Mouse (Mus musculus) testis, adult 2 months (tissue): Measurements from ENCODE around the gene Dock2. TPM values are rescaled to one million over a fixed set of nuclear protein-coding genes. Genes with fewer than 3 reads are reported as not detected.

Source experiments
- H3K27ac ChIP-seq: fragments of 200-500 bp; 2 replicates; pipeline ENCODE4 v1.5.1; 2012; ENCODE audit warnings: low read depth, low read length; ENCODE audit not compliant: control insufficient read depth, insufficient read depth
- H3K27me3 ChIP-seq: fragments of 200-500 bp; 2 replicates; pipeline ENCODE4 v1.6.1; 2012; ENCODE audit warnings: mild to moderate bottlenecking, low read length, moderate library complexity; ENCODE audit not compliant: control insufficient read depth, insufficient read depth
- H3K36me3 ChIP-seq: fragments of 200-500 bp; 2 replicates; pipeline ENCODE4 v1.6.1; 2012; ENCODE audit warnings: mild to moderate bottlenecking, low read length; ENCODE audit not compliant: control insufficient read depth, insufficient read depth
- H3K4me1 ChIP-seq: fragments of 200-500 bp; 2 replicates; pipeline ENCODE4 v1.6.1; 2012; ENCODE audit warnings: low read length; ENCODE audit not compliant: control insufficient read depth, insufficient read depth
- H3K4me3 ChIP-seq: fragments of 200-500 bp; 2 replicates; pipeline ENCODE4 v1.5.1; 2012; ENCODE audit warnings: low read depth, mild to moderate bottlenecking, low read length, moderate library complexity, mixed read lengths; ENCODE audit not compliant: control insufficient read depth
- CTCF ChIP-seq: fragments of 200-500 bp; IDR thresholded peaks from 2 replicates; pipeline ENCODE4 v1.5.1; 2012; ENCODE audit warnings: low read depth, mild to moderate bottlenecking, inconsistent platforms, low read length, moderate library complexity; ENCODE audit not compliant: control insufficient read depth, insufficient read depth, insufficient replicate concordance
- POLR2A ChIP-seq: fragments of 200-500 bp; IDR thresholded peaks from 2 replicates; pipeline ENCODE4 v1.6.1; 2012; ENCODE audit warnings: low read depth, mild to moderate bottlenecking, inconsistent platforms, low read length, moderate library complexity; ENCODE audit not compliant: control insufficient read depth
- polyA plus RNA-seq: library from polyadenylated mRNA; depleted of rRNA; stranded (reverse); fragments of >200 nt; gene quantifications from 2 replicates; pipeline ENCODE4 v1.2.3, GENCODE M21; 2012

Gene Dock2
- polyA plus RNA-seq, 1 experiment = 1.7 TPM

DNA sequence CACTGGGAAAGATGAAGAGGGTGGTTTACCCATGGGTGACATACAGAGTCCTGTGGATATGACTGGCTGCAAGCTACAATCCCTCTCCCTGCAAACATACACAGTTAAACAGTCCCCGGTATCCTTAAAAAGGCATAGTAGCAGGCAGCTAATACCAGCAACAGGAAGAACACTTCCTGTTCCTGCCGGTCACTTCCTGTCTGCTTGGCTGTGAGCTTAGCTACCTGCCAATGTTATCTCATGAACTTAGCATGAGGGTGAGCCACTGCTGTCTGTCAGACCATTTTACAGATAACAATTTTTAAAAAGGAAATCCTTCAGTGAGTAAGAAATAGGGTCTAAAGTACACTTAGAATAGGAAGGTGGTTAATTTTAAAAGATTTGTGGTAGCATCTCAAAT lies 385.1 kb downstream of the Dock2 start:
- no peaks in the 10 kb centered on the region for H3K36me3 ChIP-seq
- no peaks in the 10 kb centered on the region for H3K27me3 ChIP-seq
- TF ChIP-seq POLR2A (no peak), CTCF (no peak)
- H3K27ac ChIP-seq = no peak overlapping the region
- H3K4me3 ChIP-seq = no peak overlapping the region
- no peaks in the 10 kb centered on the region for H3K4me1 ChIP-seq

DNA sequence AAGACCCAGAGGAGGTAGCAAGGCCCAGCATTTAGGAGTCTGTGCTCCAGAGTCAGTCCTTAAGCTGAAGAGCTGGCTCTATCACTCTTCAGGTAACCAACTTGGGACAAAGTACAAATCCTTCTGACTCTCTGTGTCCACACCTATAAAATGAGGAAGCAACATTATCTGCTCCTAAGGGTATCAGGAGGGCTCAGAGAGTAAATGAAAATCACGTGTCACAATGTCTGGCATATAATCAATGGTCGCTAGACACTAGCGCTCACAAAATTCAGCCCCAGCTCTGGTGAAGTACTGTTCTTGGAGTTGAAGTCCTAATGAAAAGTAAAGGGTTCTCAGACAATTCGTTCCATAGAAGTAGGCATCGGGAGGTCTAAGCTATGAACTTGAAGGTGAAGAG lies 386.0 kb downstream of the Dock2 start:
- H3K27ac ChIP-seq = no peak overlapping the region
- TF ChIP-seq POLR2A (no peak), CTCF (no peak)

DNA sequence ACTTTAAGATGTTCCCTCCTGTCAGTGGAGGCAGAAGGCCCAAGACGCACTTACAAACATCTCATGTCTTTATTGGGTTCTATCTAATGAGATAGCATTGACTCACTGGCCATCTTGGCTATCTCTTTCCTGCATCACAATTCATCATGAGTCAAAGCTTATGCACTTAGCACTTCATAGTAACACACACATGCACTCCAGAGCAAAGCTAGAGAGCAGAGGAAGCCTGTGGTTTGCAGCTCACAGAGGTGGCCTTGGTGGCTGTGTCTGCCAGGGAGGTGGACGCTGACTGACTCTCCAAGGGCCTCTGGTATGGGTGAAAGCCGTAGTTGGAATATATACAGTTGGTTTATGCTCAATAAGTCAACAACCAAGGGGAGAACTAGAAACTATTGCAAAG lies 387.9 kb downstream of the Dock2 start:
- H3K4me1 ChIP-seq = no peaks in the 10 kb centered on the region
- no peaks in the 10 kb centered on the region for H3K27me3 ChIP-seq
- no peaks in the 10 kb centered on the region for H3K36me3 ChIP-seq
- no peak overlapping the region for H3K27ac ChIP-seq
- H3K4me3 ChIP-seq = no peak overlapping the region
- TF ChIP-seq POLR2A (no peak), CTCF (no peak)

More for the DNA sequence above, 386.0 kb downstream of the Dock2 start:
- Histone ChIP-seq H3K27me3 (no peaks in the 10 kb centered on the region), H3K4me3 (no peak overlapping the region), H3K4me1 (no peaks in the 10 kb centered on the region), H3K36me3 (no peaks in the 10 kb centered on the region)

DNA sequence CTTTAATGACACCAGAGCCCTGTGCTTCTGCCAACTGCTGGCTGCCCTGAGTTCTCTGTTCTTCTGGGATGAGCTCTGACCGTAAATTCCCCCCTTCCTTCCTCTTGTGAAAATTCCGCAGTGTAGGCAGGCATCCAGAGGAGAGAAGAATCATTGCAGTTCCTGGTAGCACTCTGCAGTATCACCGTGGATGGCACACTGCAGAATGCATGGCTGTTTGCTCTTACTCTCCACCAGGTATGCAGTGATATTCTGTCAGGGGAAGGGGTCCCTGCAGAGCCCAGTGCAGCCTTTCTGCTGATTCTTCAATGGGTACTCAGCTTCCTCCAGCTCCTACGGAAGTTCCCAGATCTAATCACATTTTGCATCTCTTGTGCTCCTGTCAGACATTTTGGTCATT lies 391.6 kb downstream of the Dock2 start:
- H3K36me3 ChIP-seq = no peaks in the 10 kb centered on the region
- H3K4me3 ChIP-seq = no peak overlapping the region
- TF ChIP-seq POLR2A (no peak), CTCF (no peak)
- H3K4me1 ChIP-seq = no peaks in the 10 kb centered on the region
- no peak overlapping the region for H3K27ac ChIP-seq
- no peaks in the 10 kb centered on the region for H3K27me3 ChIP-seq

DNA sequence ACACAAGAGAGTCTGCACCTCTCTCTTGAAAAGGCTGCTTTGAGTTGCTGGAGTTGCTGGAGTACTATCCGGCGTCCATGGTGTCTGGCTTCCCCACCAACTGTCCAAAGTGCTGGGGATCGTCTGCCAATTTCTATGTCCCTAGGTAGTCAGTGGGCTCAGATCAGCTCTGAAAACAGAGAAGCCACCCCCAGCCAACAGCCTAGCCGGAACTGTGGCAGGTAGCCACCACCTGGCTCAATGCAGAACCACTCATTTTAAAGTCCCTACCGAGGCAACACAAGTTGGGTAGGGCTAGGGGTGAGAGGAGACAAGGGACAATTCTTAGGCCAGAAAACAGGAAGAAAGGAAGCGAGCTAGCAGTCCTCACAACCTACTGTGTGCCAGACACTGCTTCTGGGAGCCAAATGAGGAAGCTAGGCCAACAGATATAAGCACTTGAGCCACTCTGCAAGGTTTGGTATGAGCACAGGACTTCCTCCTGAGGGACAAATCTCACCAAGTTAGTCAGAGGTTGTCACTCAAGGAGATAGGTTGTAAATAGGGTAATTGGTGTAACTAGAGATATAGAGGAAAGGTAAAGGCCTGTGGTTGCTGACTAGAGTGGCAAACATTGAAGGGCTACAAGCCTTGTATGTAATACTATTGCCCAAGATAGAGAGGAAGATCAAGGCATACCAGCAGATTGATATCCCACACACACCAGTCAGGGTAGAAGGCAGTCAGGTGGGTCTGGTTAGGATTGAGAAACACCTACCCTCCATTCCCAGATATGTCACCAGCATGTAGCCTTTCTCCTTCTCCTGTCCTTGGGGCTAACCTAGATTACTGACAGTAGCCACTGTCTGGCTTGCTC lies 394.2 kb downstream of the Dock2 start:
- Histone ChIP-seq H3K4me3 (no peak overlapping the region), H3K27me3 (no peaks in the 10 kb centered on the region), H3K36me3 (no peaks in the 10 kb centered on the region), H3K4me1 (no peaks in the 10 kb centered on the region), H3K27ac (no peak overlapping the region)
- no peak for TF ChIP-seq CTCF
- no peak for TF ChIP-seq POLR2A

DNA sequence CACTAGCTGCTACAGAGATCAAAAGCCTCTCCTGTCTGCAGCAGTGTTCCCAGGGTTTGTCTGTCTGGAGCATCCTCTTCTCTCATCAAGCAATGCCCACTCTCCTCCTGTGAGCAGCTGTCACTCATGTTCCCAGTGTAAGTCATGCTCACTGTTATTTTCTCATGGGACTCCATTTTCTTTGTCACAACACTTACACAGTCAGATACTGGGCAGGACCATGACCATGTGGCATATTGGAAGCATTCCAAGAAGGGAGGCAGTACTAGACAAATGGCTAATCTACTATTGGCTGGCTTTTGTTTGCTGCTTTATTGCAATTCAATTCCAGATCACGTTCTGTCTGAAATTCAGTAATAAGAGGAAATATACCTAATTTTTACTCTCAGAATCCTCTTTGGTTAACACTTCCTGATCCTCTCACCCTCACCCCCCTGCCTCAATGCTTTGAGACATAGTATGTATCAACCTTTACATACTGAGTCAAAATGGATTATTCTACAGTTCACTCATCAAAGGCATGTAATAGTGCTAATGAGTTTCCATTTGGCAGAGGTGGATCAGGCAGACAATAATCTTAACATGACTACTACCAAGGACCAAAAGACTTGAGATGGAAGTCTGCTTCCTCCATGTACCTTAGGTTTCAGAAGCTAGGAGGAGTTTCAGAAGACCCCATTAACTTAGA lies 398.5 kb downstream of the Dock2 start:
- H3K36me3 ChIP-seq = no peaks in the 10 kb centered on the region
- H3K4me1 ChIP-seq = no peaks in the 10 kb centered on the region
- TF ChIP-seq POLR2A (no peak), CTCF (no peak)
- H3K4me3 ChIP-seq = no peak overlapping the region
- no peaks in the 10 kb centered on the region for H3K27me3 ChIP-seq
- H3K27ac ChIP-seq = no peak overlapping the region

DNA sequence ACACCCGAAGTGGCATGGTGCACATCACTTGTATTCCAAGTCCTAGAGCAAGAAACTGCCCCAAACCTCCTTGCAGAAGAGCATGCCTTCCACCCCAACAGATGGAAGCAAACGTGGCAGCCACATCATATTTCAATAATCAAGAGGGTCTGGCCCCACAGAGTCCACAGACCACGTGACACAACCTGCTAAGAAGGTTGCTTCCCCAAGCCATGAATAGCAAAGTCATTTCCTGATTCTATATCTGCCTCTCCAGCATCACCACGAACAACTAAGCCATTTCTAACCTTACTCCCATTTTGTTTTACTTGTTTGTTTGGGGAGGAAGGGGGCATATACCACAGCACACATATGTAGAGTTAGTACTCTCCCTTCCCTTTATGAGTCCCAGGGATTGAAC lies 399.5 kb downstream of the Dock2 start:
- no peak overlapping the region for H3K4me3 ChIP-seq
- no peaks in the 10 kb centered on the region for H3K4me1 ChIP-seq
- no peak for TF ChIP-seq POLR2A
- TF ChIP-seq CTCF = no peak
- H3K27ac ChIP-seq = no peak overlapping the region
- H3K36me3 ChIP-seq = no peaks in the 10 kb centered on the region
- H3K27me3 ChIP-seq = no peaks in the 10 kb centered on the region
